Mouse (Mus musculus) ovary, postnatal 14 days (tissue): ENCODE results near the gene Qsox1.

Experiments
- DNase-seq: peaks from one replicate; pipeline ENCODE4 v3.0.0; 2022; ENCODE audit warnings: low spot score

Qsox1 gene

GRCm38 (mm10) chr1:155812581-155813499 lies at the start of gene Qsox1:
TSS of gene Qsox1 (minus strand) at chr1:155812889.
- peak; percentile 76 for DNase-seq

- no peak for DNase-seq
Measured at GRCm38 (mm10) chr1:155854926-155855702, 42.4 kb upstream of the Qsox1 start.

DNA sequence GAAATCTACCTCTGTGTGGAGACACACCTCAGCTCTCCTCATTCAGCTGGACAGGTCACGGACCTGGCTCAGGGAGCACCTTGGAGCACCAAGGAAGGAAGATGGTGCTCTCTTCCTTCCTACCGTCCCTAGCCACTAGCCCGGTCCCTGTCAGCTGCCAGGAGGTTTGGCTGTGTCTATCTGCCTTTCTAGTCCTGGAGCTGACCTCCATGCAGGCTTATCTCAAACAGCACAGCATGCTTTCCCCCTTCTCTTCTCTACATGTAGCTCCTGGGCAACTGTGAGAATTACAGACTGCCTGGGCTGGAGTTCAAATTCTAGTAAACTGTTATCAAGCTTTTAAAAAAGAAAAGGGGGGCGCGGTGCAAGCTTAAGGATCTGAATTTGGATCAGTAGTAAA lies 40.3 kb upstream of the Qsox1 start:
- no peak for DNase-seq

DNA sequence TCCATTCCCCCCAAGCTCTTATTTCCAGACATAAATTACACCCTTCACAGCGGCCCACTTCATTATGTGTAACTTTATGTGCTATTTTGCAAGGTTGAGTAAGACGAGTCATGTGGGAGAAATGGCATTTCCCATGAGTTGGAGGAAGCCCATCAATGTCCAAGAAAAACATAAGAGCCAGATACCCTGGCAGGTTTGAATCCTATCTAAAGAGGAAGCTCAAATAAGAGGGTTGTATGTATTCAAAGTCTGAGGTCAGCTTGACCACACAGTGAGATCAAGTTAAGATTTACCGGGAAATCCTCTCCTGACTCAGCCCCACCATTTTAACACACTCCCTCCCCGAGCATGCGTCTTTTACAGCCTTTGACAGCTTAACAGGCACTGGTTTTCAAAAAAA lies 31.5 kb upstream of the Qsox1 start:
- no peak for DNase-seq

- no peak for DNase-seq
Measured at GRCm38 (mm10) chr1:155843538-155843937, 30.8 kb upstream of the Qsox1 start.

DNA sequence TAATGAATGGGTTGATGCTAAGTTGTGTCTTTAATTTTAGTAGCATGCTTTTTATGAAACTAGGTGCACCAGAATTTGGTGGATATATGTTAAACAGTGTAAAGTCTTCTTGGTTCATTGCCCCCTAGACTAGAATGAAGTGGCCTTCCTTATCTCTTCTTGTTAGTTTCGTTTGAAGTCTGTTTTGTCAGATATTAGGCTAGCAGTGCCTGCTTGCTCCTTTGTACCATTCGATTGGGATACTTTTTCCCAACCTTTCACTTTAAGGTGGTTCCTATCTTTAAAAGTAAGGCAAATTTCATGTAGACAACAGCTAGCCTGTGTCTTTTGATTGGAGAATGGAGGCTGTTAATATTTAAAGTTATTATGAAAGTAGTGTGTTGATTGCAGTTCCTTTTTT lies 23.0 kb upstream of the Qsox1 start:
- DNase-seq, result no peak

DNA sequence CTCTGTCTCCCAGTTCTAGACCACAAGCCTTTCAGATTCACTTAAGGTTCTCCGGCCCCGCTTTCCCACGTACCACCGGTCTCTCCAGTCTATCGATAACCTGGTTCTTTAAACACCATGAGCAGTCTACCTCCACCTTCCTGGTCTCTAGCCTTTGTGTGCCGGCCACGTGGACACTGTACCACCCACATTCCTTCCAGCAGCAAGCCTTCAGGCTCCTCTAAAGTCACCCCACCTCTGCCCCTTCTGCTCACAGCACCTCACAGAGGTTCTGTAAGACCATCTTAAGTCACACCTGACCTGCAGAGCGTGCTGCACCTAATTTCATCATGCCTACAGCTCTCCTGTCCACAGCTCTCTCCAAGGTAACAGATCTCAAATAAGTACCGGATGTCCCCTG lies 20.9 kb upstream of the Qsox1 start:
- no peak for DNase-seq

DNA sequence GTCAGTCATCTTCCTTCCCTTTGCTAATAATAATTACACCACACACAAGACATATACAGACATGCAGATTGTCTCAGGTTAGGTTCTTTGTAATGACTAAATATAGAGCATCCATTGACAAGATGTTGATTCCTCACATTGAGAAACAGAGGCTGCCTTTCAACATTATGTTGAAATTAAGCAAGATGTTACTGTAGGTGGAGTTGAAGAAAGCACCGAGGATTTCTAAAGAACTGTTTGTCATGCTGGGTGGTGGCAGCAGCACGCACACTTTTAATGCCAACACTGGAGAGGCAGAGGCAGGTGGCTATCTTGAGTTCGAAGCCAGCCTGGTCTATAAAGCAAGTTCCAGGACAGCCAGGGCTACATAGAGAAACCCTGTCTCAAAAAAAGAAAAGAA lies 19.3 kb upstream of the Qsox1 start:
- no peak for DNase-seq

DNA sequence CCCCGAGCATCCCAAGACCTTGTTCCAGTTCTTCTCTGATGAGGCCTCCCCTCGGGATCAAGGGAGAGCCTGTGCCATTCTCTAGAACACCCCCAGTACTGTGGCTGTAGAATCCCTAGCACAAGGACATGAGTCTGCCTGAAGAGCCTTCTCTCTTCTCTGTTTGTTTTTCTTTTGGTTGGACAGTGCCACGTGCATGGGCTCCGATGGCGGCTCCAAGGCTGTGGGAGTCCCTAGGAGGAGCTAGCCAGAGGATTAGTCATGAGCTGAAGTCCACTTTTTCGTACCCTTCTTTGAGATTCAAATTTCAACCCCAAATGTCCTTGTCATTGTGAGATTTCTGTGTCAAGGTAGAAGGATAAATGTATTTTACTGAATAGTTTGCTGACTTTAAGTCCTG lies 18.2 kb upstream of the Qsox1 start:
- DNase-seq, result no peak

GRCm38 (mm10) chr1:155827703-155828295 lies 15.1 kb upstream of the Qsox1 start:
- no peak for DNase-seq

DNA sequence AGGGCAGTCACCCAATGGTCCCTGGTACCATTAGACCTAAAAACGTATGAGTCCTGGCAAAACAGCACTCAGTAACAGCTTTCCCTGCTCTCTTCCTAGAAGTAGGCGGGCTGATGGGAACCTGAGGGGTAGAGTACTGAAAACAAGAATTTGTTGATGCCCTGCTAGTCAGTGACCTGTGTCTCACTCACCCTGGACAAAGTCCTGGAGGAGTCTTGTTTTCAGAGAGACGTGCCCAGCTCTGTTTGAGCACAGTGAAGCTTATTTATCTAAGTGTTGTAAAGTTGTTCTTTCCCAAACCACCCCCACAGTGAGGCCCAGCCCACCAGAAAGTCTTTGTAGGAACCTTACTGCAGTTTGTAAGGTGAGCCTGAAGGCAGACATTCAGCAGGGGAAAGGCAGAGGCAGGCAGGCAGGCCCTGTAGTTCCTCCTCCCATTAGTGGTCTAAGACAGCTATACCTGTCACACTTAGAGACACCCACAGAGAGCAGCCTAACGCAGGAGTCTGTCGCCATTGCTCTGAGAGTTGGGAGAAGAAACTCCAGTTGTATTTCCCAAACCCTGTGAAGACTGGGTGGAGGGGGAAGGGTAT lies 14.2 kb upstream of the Qsox1 start:
- DNase-seq, result no peak

DNA sequence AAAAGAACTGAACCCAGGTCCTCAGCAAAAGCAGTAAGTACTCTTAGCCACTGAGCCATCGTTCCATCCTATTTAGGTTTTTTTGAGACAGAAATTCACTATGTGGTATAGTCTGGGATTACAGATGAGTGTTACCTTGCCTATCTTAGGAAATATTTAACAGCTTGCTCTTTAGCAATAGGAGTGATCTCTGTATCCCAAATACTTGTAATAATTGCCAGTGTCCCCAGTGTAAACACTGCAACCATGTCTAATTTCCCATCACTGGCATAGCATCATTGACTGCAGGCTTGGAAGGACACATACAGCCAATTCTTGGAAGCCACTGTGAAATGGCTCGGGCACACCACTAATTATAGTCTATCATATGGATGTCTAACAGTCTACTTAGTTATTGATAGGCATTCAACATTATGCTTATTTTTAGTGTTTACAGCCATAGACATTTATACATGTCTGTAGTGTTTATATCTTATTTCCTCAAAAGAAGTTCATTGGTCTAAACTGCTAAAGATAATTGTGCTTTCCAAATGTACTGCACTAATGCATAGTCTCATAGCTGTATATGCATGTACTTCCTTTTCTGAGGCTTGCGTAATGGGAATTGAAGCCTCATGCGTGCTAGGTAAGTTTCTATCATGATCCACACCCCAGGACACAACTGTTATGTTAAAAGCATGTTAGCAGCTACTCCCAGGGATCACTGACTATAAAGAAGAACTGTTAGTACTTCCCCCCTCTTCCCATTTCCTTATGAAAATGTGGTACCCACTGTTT lies 13.4 kb upstream of the Qsox1 start:
- no peak for DNase-seq

DNA sequence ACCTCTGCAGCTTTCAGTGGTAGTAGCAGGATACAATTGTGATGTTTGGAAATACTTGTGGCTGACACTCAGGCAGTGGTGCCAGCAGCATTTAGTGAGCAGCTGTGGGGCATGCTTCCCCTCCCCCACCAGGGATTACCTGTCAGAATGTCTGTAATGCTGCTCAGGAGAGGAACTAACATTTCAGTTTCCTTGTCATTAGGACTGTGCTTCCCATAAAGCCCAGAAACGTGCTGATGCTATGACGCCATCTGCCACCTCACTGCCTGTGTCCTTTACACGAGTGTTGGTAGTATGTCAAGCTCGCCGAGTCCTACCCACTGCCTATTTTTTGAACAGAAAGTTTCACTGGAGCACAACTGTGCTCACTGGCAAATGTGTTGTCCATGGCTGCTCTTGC lies 8.0 kb upstream of the Qsox1 start:
- DNase-seq, result no peak

- no peak for DNase-seq
Measured at GRCm38 (mm10) chr1:155816167-155816566, 3.5 kb upstream of the Qsox1 start.

GRCm38 (mm10) chr1:155811995-155812580 lies 601 bp downstream of the Qsox1 start:
- DNase-seq, result no peak

DNA sequence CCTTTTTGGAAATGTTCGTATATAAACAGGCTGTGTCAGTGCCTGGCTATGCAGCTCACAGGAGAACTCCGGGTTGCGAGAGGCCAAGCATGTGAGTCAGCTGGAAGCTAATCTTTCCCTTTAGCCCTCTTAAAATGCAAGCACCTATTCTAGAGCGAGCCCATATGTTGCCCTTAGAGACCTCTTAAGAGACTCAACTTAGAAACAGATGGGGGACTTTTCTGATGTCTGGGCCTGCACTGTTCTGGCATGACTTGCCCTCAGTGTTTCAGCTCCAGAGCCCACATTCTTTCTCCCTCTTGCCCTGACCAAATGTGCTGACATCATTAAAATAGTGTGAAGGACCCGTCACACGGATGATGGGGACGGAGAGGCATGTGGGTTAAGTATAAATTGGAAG lies 2.1 kb downstream of the Qsox1 start:
- no peak for DNase-seq

DNA sequence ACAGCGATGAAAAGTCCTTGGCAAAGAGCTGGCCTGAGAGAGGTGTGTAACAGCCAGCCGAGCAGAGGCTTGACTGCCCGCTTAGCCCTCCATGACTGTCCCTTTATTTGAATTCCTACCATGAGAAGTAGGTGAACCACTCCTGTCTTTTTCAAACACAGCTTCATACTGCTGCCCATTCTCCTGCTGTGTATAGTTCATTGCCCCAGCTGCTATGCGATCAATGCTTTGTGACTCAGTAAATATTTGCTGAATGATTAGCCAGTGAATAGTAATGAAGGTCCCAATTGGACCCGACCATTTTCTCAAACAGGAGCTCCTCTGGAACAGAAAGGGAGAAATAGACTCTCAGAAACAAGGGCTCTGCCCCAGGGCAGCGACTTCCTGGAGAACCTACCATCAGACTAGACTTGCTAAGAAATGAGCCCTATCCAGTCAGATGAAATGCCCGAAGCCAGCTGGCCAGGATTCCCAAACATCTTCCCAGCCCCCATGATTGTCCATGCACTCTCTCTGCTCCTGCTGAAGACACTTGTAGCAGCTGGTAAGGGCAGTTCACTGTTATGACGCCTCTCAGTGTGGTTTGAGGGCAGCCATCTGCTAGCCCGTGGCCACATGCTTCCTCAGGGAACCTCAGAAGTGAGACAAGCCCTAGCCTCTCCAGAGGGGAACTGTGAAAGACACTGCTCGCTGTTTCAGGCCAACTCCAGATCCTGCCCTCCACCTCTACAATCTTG lies 2.8 kb downstream of the Qsox1 start:
- DNase-seq, result peak; percentile 27

DNA sequence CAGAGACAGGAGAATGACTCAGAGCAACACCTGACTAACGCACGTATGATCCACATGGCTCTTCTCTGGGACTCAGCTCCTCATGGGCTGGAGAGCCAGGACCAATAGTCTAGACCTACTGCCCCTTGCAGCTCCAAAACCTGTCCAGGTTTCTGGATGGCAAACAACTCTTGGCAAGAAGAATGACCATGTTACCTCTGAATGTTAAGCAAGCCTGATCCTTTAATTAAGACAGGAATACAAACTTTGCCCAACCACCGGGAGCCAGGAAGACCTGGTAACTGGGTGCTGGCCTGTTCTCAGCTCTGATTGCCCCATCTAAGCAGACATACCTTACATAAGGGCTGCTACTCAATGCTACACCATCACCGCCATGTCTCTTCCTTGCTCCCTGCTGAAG lies 4.4 kb downstream of the Qsox1 start:
- no peak for DNase-seq

GRCm38 (mm10) chr1:155805607-155806006 lies 7.1 kb downstream of the Qsox1 start:
- no peak for DNase-seq
